Mouse (Mus musculus) ovary, postnatal 14 days (tissue): ENCODE data around the gene B4galnt2.

ENCODE experiments used
- DNase-seq: peaks from one replicate; pipeline ENCODE4 v3.0.0; 2022; ENCODE audit warnings: low spot score

B4galnt2 gene

DNA sequence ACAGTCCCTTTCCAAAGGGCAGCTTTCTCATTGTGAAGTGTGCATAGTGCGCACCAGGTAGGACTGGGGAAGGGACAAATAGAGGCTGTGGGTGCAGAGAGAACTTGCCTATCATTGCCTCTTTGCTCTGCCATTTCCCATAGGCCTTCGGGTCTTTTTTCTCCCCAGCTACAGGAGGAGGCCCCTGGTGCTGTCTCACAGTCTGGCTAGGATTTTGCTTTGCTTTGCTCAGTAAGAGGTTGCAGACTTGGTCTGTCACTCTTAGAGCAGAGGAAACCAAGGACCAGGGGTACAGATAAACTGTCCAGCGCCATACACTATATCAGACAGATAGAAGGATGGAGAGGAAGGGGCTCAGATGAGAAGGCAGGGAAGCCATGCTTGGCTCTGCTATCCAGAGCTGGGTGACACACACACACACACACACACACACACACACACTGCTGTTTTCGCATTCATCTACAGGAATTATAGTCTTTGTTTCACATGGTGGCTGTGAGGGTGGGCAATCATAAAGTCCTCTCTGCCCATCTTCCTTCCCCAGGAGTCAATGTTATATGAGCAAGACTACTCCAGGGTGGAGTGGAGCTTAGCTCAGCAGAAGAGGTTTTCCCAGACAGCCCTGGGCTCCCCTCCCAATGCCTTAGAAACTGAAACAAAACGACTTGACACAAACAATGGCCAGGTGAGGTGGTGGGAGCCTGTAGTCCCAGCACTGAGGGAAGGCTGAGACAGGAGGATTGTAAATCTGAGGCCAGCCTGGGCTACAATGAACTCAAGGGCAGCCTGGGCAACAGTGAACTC lies 73.8 kb downstream of the B4galnt2 start:
- DNase-seq, result no peak

- no peak for DNase-seq
Observed at GRCm38 (mm10) chr11:95838999-95839868, 75.5 kb downstream of the B4galnt2 start.

DNA sequence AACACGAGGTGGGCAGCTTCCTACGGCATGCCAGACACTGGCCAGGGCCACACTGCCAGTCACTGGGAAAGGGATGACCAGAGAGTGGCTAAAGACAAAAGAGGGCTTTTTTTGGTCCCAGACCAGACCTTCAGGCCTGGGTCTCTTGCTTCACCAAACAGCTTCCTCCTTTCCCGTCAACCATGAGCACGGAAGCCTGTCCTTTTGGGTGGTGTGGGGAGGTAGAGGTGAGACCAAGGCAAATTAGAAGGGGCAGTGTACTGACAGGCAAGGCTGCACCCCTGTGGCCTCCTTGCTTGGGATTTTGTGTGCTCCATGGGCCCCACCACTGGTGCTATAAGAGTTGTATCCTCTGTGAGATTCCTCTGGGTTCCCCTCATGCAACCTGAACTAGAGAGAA lies 76.1 kb downstream of the B4galnt2 start:
- no peak for DNase-seq

GRCm38 (mm10) chr11:95837059-95837458 lies 77.6 kb downstream of the B4galnt2 start, which contains the start of gene Gngt2:
Gene Gngt2, plus strand, starts transcription at chr11:95837216.
- DNase-seq, result peak; percentile 62

GRCm38 (mm10) chr11:95836433-95836832 lies 78.3 kb downstream of the B4galnt2 start:
- no peak for DNase-seq

GRCm38 (mm10) chr11:95835832-95836231 lies 78.9 kb downstream of the B4galnt2 start:
- no peak for DNase-seq

- no peak for DNase-seq
Observed at GRCm38 (mm10) chr11:95834742-95835710, 79.7 kb downstream of the B4galnt2 start.

GRCm38 (mm10) chr11:95834143-95834667 lies 80.5 kb downstream of the B4galnt2 start:
- no peak for DNase-seq

DNA sequence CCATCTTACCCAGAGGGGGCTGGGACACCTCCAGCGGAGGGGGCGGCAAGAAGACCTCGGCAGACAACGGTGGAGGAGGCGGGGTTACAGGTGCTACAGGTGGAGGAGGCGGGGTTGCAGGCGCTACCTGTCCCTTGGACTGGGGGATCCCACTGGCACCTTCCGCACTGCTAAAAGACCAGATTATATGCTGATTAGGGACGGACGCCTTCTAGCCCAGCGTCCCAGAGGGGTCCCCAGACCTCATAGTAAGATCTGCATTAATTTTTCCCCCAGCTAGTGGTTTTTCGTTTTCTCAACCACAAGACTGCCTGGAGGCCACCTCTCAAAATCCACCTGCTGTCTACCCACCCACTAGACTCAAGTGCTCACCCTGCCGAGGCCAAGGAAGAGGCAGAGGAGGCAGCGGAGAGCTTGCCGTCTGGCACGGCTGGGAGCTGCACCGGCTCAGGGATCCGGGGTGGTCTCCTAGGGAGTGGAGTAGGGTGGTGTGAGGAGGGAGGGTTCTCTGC lies 81.0 kb downstream of the B4galnt2 start:
- no peak for DNase-seq

GRCm38 (mm10) chr11:95833006-95833570 lies 81.6 kb downstream of the B4galnt2 start:
- DNase-seq, result no peak

DNA sequence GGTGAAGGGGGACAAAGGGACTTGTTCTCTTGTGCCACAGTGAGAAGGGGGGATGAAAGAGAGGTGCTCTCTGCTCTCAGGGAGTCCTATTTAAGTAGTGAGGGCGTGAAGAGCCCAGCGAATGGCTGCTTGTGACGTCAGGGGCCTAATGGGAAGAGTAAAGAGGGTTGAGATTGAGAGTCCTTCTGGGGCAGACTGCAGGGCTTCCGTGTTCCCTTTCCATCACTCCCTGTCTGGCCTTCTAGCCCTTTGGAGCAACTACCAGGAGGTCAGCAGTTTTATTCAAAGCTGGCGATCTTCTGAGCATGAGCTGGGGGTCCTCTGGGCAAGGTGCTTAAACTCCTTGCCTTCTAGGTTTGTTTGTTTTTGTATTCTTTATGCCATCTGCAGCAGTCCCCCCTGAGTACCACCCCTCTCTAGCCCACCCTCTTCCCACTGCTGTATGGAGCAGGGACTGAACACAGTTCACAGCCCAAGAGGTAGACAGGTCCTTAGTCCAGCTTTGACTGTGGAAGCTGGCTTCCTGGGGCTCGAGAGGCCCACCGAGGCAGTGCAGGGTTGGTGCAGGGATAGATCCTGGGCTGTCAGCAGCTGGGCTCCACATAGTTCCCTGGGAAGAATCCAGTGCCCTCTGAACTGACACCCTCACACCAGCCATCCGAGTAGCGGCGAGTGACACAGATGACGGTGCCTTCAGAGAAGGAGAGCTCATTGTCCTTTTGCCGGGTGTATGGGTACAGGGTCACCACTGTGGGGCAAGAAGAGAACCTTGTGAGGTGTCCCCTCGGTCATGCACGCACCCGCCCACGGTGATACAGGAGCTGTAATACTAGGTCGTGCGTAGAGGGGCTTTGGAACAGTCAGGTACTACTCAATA lies 82.3 kb downstream of the B4galnt2 start:
- DNase-seq, result no peak

- DNase-seq, result no peak
Observed at GRCm38 (mm10) chr11:95831641-95832040, 83.0 kb downstream of the B4galnt2 start.

DNA sequence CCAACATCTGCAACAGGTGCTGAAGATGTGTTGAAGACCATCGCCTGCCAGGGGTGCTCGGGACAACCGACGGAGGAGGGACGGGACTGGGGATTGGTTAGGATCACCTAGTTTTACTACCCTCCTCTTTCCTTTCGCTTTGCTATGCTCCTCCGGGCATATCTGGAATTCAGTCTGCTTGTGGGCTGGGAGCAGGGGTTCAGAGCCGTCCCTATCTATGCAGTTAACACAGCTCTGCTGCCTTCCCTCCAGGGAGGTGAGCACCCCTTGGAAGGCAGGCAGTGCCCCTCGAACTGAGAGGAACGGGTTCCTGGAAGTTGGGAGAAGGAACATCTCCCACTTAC lies 83.4 kb downstream of the B4galnt2 start:
- DNase-seq, result no peak

DNA sequence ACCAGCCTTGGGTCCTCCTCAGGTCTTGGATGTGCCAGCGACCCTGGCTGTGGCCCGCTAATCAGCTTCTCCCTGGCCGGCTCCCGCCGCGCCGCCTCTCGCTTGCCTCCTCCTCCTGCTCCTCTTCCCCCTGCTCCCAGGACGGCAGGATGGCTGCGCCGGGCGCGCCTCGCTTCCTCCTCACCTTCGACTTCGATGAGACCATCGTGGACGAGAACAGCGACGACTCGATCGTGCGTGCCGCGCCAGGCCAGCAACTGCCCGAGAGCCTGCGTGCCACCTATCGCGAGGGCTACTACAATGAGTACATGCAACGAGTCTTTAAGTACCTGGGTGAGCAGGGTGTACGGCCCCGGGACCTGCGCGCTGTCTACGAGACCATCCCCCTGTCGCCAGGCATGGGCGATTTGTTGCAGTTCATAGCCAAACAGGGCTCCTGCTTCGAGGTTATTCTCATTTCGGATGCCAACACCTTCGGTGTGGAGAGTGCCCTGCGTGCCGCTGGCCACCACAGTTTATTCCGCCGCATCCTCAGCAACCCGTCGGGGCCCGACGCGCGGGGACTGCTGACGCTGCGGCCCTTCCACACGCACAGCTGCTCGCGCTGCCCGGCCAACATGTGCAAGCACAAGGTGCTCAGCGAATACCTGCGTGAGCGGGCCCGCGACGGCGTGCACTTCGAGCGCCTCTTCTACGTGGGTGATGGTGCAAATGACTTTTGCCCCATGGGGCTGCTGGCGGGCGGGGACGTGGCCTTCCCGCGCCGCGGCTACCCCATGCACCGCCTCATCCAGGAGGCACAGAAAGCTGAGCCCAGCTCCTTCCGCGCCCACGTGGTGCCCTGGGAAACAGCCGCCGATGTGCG lies 84.0 kb downstream of the B4galnt2 start:
- no peak for DNase-seq

- no peak for DNase-seq
Observed at GRCm38 (mm10) chr11:95829526-95830050, 85.1 kb downstream of the B4galnt2 start.

DNA sequence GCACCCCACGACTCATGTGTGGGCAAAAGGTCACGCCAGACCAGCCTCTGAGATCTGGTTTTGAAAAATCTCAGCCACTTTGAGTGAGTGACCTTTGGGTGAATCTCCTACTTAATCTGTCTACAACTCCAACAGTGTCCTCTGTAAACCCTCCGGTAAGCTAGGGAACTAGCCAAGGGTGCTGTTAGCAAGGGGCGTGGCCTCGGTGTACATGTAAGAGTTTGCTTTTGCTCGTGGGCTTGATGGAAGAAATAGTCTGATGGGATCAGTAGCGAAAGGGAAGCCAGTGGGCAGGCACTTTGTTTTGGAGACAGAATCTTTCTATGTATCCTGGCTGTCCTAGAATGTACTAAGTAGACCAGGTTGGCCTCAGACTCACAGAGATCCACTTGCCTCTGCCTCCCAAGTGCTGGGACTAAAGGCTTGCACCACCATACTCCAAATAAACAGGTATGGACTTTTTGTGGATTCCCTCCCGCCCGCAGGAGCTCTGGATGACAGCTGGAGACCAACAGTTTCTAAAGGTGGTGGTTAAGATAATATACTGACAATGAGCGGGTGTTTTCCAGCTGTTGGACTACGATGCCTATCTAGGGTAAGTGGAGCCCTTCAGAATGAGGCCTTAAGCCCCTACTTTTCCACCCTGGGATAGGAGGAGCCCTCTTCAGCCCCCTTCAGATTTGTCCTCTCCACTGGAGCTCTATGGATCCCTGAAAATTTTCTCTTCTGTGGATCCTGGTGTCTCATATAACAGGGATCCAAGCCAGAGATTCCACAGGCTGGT lies 86.3 kb downstream of the B4galnt2 start:
- no peak for DNase-seq

DNA sequence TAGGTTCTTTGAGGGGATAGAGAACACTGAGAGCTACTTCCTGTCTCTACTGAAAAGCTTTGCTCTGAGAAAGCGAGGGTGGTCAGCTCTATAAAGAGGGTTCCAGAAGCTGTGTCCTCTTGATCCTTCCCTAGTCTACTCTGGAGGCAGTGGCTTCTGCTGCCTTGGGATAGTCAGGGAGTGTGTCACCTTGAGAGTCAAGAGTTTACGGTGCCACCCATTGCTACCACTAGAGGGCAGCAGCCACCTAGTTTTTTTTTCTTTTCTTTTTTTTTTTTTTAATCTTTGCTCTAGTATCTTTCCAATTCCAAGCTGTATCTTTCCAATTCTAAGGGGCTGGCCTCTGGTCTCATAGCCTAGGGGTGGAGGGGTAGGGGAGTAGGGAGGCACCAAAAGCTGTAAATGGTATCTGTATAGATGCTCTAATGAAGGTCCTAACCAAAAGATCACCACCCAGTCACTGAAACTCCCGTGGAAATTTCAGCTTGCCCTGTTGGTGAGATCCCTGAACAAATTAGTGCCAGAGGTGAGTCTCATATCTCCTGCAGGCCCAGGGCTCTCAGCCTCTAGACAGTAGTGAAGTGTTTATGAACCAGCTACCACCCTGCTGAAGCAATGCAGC lies 87.1 kb downstream of the B4galnt2 start:
- DNase-seq, result peak; percentile 64

DNA sequence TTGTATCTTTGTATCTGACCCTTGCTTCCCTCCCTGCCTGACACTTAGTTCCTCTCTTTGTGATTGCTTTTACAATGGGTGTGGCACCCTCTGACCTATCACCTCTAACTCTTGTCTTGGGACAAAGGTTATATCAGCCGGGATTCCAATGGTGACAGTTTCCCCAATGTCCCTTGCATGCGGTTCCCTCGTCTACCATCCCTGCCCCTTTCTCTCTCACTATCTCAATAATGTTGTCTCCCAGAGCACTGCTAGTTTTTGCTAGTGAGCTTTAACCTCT lies 87.6 kb downstream of the B4galnt2 start:
- no peak for DNase-seq
